Comparison of ENCODE assay signal across 19 mouse cellular contexts in genomic region chr8:118142311-118142710, GRCm38 (mm10).
"Had no signal": no experiment of that assay in that cellular context is flagged by ENCODE, and none has a peak within 500 bp of the region (broad histone marks: within the 10 kb centered on the region; RNA-seq: fewer than 3 reads in every experiment).

No protein-coding gene starts in this region.

- H3K27me3 ChIP-seq: limb, embryonic 12.5 days; limb, embryonic 15.5 days; midbrain, embryonic 12.5 days; midbrain, embryonic 15.5 days; neural tube, embryonic 12.5 days; neural tube, embryonic 15.5 days had no signal

- H3K36me3 ChIP-seq: limb, embryonic 12.5 days; limb, embryonic 15.5 days; midbrain, embryonic 12.5 days; midbrain, embryonic 15.5 days; neural tube, embryonic 12.5 days; neural tube, embryonic 15.5 days had no signal

- H3K4me1 ChIP-seq: limb, embryonic 12.5 days had no signal

- ATAC-seq: liver, postnatal 0 days; lung, postnatal 0 days; midbrain, embryonic 15.5 days had no signal

- H3K27ac ChIP-seq: kidney, postnatal 0 days; layer of hippocampus, adult 2 months; limb, embryonic 12.5 days; limb, embryonic 15.5 days; liver, embryonic 14.5 days; macrophage; midbrain, embryonic 12.5 days; midbrain, embryonic 15.5 days; neural tube, embryonic 12.5 days; neural tube, embryonic 15.5 days had no signal

- H3K9me3 ChIP-seq: limb, embryonic 12.5 days; limb, embryonic 15.5 days; midbrain, embryonic 12.5 days; midbrain, embryonic 15.5 days; neural tube, embryonic 12.5 days; neural tube, embryonic 15.5 days had no signal

- H3K9ac ChIP-seq: limb, embryonic 12.5 days; limb, embryonic 15.5 days; liver, embryonic 14.5 days; liver, postnatal 0 days; lung, embryonic 14.5 days; midbrain, embryonic 12.5 days; midbrain, embryonic 15.5 days; neural tube, embryonic 12.5 days; neural tube, embryonic 15.5 days had no signal

- H3K4me2 ChIP-seq: limb, embryonic 12.5 days; limb, embryonic 15.5 days; liver, embryonic 11.5 days; lung, embryonic 14.5 days; midbrain, embryonic 12.5 days; midbrain, embryonic 15.5 days; neural tube, embryonic 12.5 days; neural tube, embryonic 15.5 days had no signal

- DNase-seq: kidney, adult 2 months; kidney, postnatal 25 days; layer of hippocampus, adult 9-11 months; liver, postnatal 0 days; lung, embryonic 14.5 days; thymus, adult 18-20 months; thymus, postnatal 14 days had no signal

- H3K4me3 ChIP-seq: layer of hippocampus, adult 2 months; limb, embryonic 12.5 days; limb, embryonic 15.5 days; midbrain, embryonic 12.5 days; midbrain, embryonic 15.5 days; neural tube, embryonic 12.5 days; neural tube, embryonic 15.5 days had no signal
